Mouse (Mus musculus) stomach, embryonic 16.5 days (tissue): ENCODE results near the gene Agap2. TPM values are rescaled to one million over a fixed set of nuclear protein-coding genes. Genes with fewer than 3 reads are reported as not detected.
"Not testable (repeated sequence)": the region's sequence is repeated elsewhere in the genome, so short reads cannot be mapped to it uniquely, and the experiment has no call there.

Experiments
- ATAC-seq: fragments of 200-750 bp; cut with Nextera tagmentation; 2 replicates; pipeline ENCODE4 v1.8.0; 2017; ENCODE audit warnings: moderate number of reproducible peaks, moderate TSS enrichment; ENCODE audit not compliant: insufficient read depth, low FRiP score
- H3K27ac ChIP-seq: fragments of 300-500 bp; sonication (generic); 2 replicates; pipeline ENCODE4 v1.5.1; 2014; ENCODE audit warnings: low read length
- H3K27me3 ChIP-seq: fragments of 300-500 bp; sonication (generic); 2 replicates; pipeline ENCODE4 v1.6.1; 2014; ENCODE audit warnings: low read length, control low read depth, mixed read lengths; ENCODE audit not compliant: control insufficient read depth, insufficient read depth
- H3K36me3 ChIP-seq: fragments of 300-500 bp; sonication (generic); 2 replicates; pipeline ENCODE4 v1.6.1; 2014; ENCODE audit warnings: low read length; ENCODE audit not compliant: control insufficient read depth, insufficient read depth
- H3K4me1 ChIP-seq: fragments of 300-500 bp; sonication (generic); 2 replicates; pipeline ENCODE4 v1.6.1; 2014; ENCODE audit warnings: low read length, control low read depth, mixed read lengths; ENCODE audit not compliant: control insufficient read depth, insufficient read depth
- H3K4me2 ChIP-seq: fragments of 300-500 bp; sonication (generic); 2 replicates; pipeline ENCODE4 v1.6.1; 2014; ENCODE audit warnings: low read depth, low read length, mixed read lengths
- H3K4me3 ChIP-seq: fragments of 300-500 bp; sonication (generic); replicated peaks from 2 replicates; pipeline ENCODE4 v1.5.1; 2014; ENCODE audit warnings: mild to moderate bottlenecking, low read length
- H3K9ac ChIP-seq: fragments of 300-500 bp; sonication (generic); 2 replicates; pipeline ENCODE4 v1.6.1; 2014; ENCODE audit warnings: low read length
- H3K9me3 ChIP-seq: fragments of 300-500 bp; sonication (generic); replicated peaks from 2 replicates; pipeline ENCODE4 v1.6.1; 2016; ENCODE audit warnings: low read length, control low read depth; ENCODE audit not compliant: control insufficient read depth
- WGBS: fragments of 180-500 bp; shearing (Covaris S2); extraction: QIAGEN DNeasy Blood & Tissue Kit; methylation state at CpG from one replicate; pipeline ENCODE4 v1.1.7; 2014; 5-methylcytosine and 5-hydroxymethylcytosine counted together
- polyA plus RNA-seq: library from polyadenylated mRNA; unstranded; fragments of >200 nt; fragmentation: Nextera tagmentation; extraction: Ambion mirVana; gene quantifications from 2 replicates; pipeline ENCODE4 v1.2.1, GENCODE M21; 2015

Agap2 gene
- polyA plus RNA-seq, 1 experiment from 2014 or later: 0.62 TPM

DNA sequence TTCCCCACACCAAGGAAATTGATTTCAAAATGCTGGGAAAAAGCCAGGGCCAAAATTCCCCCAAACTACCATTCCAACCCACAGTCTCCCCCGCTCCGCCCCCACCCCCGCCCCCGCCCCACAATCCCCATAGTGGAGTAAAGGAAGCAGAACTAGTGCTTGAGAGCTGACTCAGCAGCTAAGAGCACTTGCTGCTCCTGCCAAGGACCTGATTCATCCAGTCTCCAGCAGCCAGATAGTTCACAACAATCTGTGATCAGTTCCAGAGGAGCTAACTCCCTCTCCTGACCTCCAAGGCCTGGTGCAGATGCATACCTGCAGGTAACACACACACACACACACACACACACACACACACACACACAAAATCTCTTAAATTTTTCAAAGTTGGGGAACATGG lies 54.3 kb downstream of the Agap2 start:
- Histone ChIP-seq H3K9ac (no peak overlapping the region), H3K27ac (no peak overlapping the region), H3K9me3 (no peaks in the 10 kb centered on the region), H3K27me3 (no peaks in the 10 kb centered on the region), H3K4me2 (no peak overlapping the region), H3K4me1 (no peaks in the 10 kb centered on the region), H3K4me3 (no peak overlapping the region), H3K36me3 (no peaks in the 10 kb centered on the region)
- no peak for ATAC-seq
- 68% methylated on average over 4 of the region's 4 CpGs for WGBS

DNA sequence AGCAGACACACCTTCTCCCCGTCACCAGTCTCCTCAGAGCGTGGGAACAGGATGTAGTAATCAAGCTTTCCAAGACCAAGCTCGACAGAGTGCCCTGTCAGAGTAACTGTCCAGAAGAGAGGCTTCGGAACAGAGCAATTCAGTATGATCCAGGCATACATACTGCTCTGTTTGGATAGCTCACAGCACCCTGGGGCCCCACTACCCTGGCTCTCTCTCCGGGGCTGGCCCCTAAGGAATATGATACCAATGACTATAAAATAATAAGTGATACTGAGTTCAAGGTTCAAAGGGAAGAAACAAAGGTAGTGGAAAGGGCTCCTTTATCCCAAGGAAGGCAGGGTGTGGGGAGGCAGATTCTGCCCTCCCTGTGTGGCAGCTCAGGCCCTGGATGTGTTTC lies 57.4 kb downstream of the Agap2 start:
- ATAC-seq: no peak
- no peak overlapping the region for H3K9ac ChIP-seq

DNA sequence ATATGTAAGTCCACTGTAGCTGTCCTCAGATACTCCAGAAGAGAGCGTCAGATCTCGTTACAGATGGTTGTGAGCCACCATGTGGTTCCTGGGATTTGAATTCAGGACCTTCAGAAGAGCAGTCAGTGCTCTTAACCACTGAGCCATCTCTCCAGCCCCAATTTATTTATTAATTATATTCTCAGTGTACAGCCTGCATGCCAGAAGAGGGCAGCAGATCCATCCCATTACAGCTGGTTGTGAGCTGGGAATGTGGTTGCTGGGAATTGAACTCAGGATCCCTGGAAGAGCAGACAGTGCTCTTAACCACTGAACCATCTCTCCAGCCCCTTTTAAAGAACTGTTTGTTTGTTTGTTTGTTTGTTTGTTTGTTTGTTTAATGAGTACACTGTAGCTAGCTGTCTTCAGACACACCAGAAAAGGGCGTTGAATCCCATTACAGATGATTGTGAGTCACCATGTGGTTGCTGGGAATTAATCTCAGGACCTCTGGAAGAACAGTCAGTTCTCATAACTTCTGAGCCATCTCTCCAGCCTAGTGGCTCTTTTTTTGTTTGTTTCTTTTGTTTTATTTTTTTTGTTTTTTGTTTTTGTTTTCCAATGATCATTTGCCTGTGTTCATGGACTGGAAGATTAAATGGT lies 59.4 kb downstream of the Agap2 start:
- not testable (repeated sequence) for H3K36me3 ChIP-seq, H3K4me3 ChIP-seq, H3K9ac ChIP-seq, H3K27ac ChIP-seq, ATAC-seq, H3K27me3 ChIP-seq, H3K4me1 ChIP-seq, H3K9me3 ChIP-seq, H3K4me2 ChIP-seq
- 58% methylated on average over 3 of the region's 3 CpGs for WGBS

More for the DNA sequence above, 57.4 kb downstream of the Agap2 start:
- no peak overlapping the region for H3K4me3 ChIP-seq
- no peaks in the 10 kb centered on the region for H3K36me3 ChIP-seq
- H3K27ac ChIP-seq: no peak overlapping the region
- no peaks in the 10 kb centered on the region for H3K9me3 ChIP-seq
- no peaks in the 10 kb centered on the region for H3K27me3 ChIP-seq
- WGBS: 53% methylated on average over 5 of the region's 5 CpGs
- H3K4me2 ChIP-seq: no peak overlapping the region
- H3K4me1 ChIP-seq: peaks cover 7% of the 10 kb centered on the region; the same call in 1 of the 2 replicates

DNA sequence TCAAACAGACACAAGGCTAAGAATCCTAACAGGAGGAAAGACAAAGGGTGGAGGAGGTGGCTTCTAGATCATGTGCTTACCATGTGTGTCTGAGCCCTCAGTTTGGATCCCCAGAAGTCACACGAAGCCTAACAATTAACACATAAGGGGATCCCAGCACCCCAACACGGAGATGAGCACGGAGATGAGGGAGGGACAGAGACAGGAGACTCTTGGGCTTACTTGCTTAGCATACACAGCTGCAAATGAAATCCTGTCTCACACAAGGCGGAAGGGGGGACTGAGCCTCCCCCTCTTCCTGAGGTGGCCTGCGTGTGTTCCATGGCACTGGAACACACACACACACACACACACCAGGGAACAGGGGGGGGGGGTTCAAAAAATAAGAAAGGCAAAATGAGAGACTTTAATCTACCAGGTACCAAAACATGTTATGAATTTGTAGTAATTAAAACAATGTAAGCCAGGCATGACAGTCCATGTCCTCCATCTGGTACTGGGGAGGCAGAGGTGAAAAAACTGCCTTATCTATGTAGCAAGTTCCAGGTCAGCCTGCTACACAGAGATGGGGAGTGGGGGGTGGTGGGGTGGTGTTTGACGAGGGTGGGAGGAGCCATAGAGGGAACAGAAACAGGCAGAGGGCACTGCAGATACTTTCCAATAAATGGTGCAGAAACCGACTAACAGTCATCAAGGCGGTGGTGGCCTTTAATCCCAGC lies 60.2 kb downstream of the Agap2 start:
- H3K36me3 ChIP-seq: no peaks in the 10 kb centered on the region
- H3K9ac ChIP-seq: 0 out of 2 replicates have a peak overlapping the region, but pooled peaks have one; percentile 26
- no peaks in the 10 kb centered on the region for H3K27me3 ChIP-seq
- no peak overlapping the region for H3K4me2 ChIP-seq
- ATAC-seq: peak; percentile 31; the same call in 1 of the 2 replicates
- WGBS: 37% methylated on average over 8 of the region's 8 CpGs
- no peak overlapping the region for H3K4me3 ChIP-seq
- 0 out of 2 replicates have a peak overlapping the region, but pooled peaks have one; percentile 17 for H3K27ac ChIP-seq
- H3K4me1 ChIP-seq: peaks cover 7% of the 10 kb centered on the region; the same call in 1 of the 2 replicates
- H3K9me3 ChIP-seq: no peaks in the 10 kb centered on the region

DNA sequence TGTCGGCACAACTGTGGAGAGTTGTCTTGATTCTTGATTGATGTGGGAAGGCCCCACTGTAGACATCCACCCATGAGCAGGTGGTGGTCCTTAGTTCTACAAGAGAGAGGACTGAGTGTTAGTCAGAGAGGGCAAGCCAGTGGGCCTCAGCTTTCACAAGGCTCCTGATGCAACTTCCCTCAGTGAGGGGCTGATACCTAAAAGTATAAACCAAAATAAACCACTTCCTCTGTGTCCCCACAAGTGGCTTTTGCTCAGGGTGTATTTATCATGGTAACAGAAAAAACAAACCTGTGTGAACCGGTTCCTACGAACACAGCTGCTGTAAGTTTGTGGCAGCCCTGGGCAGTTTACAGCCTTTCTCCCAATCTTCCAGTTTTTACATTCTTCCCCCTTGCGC lies 61.4 kb downstream of the Agap2 start:
- Histone ChIP-seq H3K27me3 (no peaks in the 10 kb centered on the region), H3K36me3 (no peaks in the 10 kb centered on the region), H3K4me3 (no peak overlapping the region), H3K9ac (no peak overlapping the region), H3K27ac (peak overlapping the region; percentile 17; the same call in 1 of the 2 replicates), H3K9me3 (no peaks in the 10 kb centered on the region), H3K4me2 (no peak overlapping the region), H3K4me1 (peaks cover 7% of the 10 kb centered on the region; the same call in 1 of the 2 replicates)
- no peak for ATAC-seq
- 63% methylated on average over 4 of the region's 4 CpGs for WGBS

DNA sequence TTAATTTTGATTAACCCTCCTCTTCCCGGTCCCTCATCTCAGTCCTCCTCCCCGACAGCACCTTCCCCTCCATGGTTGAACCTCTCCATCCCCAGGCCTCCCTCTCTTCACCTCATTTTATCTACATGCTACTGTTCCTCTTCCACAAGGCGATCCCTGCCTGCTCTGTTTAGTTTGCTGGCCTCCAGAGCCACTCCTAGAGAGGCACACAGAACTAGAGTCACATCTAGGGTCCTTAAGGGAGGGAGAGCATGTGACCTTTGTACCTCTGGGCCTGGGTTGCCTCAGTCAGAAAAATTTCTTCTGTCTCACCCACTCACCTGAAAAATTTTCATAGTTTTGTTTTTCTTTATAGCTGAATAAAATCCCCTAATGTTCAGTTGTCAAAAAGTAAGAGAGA lies 62.8 kb downstream of the Agap2 start:
- H3K27ac ChIP-seq: no peak overlapping the region; the same call in 1 of the 2 replicates
- no peak overlapping the region for H3K4me3 ChIP-seq
- H3K36me3 ChIP-seq: no peaks in the 10 kb centered on the region
- H3K27me3 ChIP-seq: no peaks in the 10 kb centered on the region
- no peaks in the 10 kb centered on the region for H3K9me3 ChIP-seq
- no peak overlapping the region for H3K9ac ChIP-seq
- no peak for ATAC-seq
- no peak overlapping the region for H3K4me2 ChIP-seq
- 67% methylated on average over 3 of the region's 3 CpGs for WGBS
- peaks cover 7% of the 10 kb centered on the region; the same call in 1 of the 2 replicates for H3K4me1 ChIP-seq

DNA sequence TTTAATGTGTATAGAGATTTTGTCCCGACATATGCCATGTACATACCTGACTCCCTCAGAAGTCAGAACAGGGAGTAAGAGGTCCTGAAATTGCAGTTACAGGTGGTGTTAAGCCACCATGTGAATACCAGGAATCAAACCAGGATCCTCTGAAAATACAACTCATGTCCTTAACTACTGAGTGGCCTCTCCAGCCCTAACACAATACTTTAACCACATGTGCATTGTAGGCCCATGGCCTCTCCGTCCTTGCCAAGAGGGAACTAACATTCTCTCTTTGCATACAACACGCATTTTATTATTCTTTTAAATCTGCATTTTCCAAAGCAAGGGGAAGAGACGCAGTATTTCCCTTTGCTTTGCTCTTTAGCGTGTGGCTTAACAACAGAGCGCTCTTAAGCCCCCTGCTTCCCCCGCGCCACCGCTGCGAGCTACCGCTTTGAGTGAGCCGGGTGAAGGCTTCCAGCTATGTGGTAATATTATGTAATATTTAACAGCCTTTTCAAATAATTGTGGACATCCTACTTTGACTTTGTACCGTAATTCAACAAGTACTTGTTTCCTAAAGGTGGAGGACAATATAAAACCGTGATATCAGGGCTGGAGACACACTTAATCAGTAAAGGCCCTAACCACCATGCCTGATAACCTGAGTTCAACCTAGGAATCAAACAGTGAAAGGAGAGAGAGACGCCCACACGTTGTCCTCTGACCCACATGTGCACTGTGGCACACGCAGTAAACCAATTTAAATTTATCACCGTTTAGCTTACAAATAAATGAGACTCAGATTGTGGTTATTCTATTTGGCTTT lies 63.5 kb downstream of the Agap2 start:
- Histone ChIP-seq H3K4me1 (peaks cover 7% of the 10 kb centered on the region; the same call in 1 of the 2 replicates), H3K9me3 (no peaks in the 10 kb centered on the region), H3K27me3 (no peaks in the 10 kb centered on the region), H3K4me3 (no peak overlapping the region), H3K27ac (peak overlapping the region; percentile 65; the same call in 1 of the 2 replicates), H3K4me2 (no peak overlapping the region), H3K9ac (no peak overlapping the region), H3K36me3 (no peaks in the 10 kb centered on the region)
- peak; percentile 84 for ATAC-seq
- WGBS: 62% methylated on average over 18 of the region's 18 CpGs

DNA sequence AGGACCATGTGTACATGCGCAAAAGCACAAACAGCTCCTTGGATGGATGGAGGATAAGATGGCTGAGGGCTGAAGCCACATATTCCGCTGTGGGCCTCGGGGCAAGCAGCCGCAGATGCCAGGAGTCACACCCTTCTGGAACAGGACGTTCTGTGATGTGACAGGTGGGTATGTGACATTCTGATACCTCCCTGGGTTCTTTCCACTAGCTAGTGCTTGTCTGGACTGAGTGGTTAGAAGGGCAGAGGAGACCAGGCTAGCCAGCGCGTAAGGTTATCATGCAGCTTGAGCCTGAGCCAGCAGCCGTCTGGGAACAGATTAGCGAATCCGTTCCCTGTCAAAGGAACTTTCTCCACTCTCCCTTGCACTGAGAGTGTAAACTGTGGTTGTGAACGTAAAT lies 65.9 kb downstream of the Agap2 start:
- Histone ChIP-seq H3K36me3 (no peaks in the 10 kb centered on the region), H3K4me3 (no peak overlapping the region), H3K9ac (no peak overlapping the region), H3K4me1 (no peaks in the 10 kb centered on the region), H3K9me3 (no peaks in the 10 kb centered on the region), H3K4me2 (no peak overlapping the region), H3K27ac (no peak overlapping the region), H3K27me3 (no peaks in the 10 kb centered on the region)
- 76% methylated on average over 11 of the region's 11 CpGs for WGBS
- no peak for ATAC-seq

DNA sequence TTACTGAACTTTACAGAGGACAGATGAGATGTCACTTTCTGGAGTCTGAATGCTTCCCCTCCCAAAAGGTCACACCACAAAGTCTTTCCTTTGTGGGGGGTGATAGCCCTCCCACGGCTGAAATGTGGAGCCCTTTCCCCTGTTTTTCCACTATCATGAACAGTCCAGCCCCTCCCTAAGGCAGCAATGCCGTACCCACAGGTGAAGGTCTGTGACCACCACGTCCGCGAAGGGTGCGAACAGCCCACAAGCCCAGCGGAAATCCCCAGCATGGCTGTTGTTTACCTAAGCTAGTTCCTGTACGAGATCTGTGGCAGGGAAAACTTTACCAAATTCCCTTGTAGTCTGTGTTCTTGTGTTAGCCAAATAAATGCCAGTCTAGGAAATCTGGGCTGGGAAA lies 66.4 kb downstream of the Agap2 start:
- ATAC-seq: no peak
- H3K9ac ChIP-seq: no peak overlapping the region
- no peaks in the 10 kb centered on the region for H3K9me3 ChIP-seq
- 54% methylated on average over 8 of the region's 8 CpGs for WGBS
- H3K4me3 ChIP-seq: no peak overlapping the region
- no peaks in the 10 kb centered on the region for H3K27me3 ChIP-seq
- H3K36me3 ChIP-seq: no peaks in the 10 kb centered on the region
- H3K4me1 ChIP-seq: no peaks in the 10 kb centered on the region
- H3K4me2 ChIP-seq: no peak overlapping the region
- H3K27ac ChIP-seq: no peak overlapping the region
